ENCODE assay signal across 8 mouse cellular contexts in genomic region chr3:14887686-14888295, GRCm38 (mm10). TPM values are rescaled to one million over a fixed set of nuclear protein-coding genes. Genes with fewer than 3 reads are reported as not detected.
DNase-seq lines count a peak whose midpoint lies in the region; ATAC-seq and TF ChIP-seq lines count a peak whose summit lies in the region.

No protein-coding gene starts in this region.

- 83% methylated on average over 10 of the region's 10 CpGs for WGBS in kidney, embryonic 15.5 days
- 72% methylated on average over 10 of the region's 10 CpGs for WGBS in embryonic facial prominence, embryonic 13.5 days
- 18% methylated on average over 10 of the region's 10 CpGs for WGBS in liver, embryonic 14.5 days (ENCODE audit: insufficient replicate concordance)
- WGBS in neural tube, embryonic 14.5 days = 67% methylated on average over 10 of the region's 10 CpGs

- peak overlapping the region; percentile 83; the same call in 1 of the 2 replicates for H3K4me3 ChIP-seq in kidney, embryonic 15.5 days (replicated peaks)
- H3K4me3 ChIP-seq in embryonic facial prominence, embryonic 13.5 days = 0 out of 2 replicates have a peak overlapping the region, but pooled peaks have one; percentile 64
- peak overlapping the region; percentile 85 to 98 for H3K4me3 ChIP-seq in liver, embryonic 14.5 days (ENCODE audit: insufficient read depth in 1 of 2, low read depth in 2 of 2, low read length in 2 of 2)
- H3K4me3 ChIP-seq in neural tube, embryonic 14.5 days (ENCODE audit: low read depth, low read length) = no peak overlapping the region

- no peak overlapping the region for H3K9ac ChIP-seq in kidney, embryonic 15.5 days
- no peak overlapping the region for H3K9ac ChIP-seq in embryonic facial prominence, embryonic 13.5 days
- H3K9ac ChIP-seq in liver, embryonic 14.5 days (replicated peaks) = peak overlapping the region; percentile 99
- H3K9ac ChIP-seq in neural tube, embryonic 14.5 days (replicated peaks; ENCODE audit: low read depth, low read length) = no peak overlapping the region

- no peak for ATAC-seq in kidney, embryonic 15.5 days (replicated peaks; ENCODE audit: low FRiP score)
- no peak for ATAC-seq in embryonic facial prominence, embryonic 13.5 days (ENCODE audit: insufficient number of reproducible peaks, insufficient read depth, low FRiP score, low TSS enrichment, low read depth)
- ATAC-seq in liver, embryonic 14.5 days (ENCODE audit: insufficient read depth) = no peak
- ATAC-seq in neural tube, embryonic 14.5 days (ENCODE audit: low read depth) = no peak

- no peak; the same call in 1 of the 2 replicates for TF ChIP-seq EP300 in liver, embryonic 14.5 days (IDR thresholded peaks at IDR 0.05; ENCODE audit: low read depth)

- H3K27me3 ChIP-seq in kidney, embryonic 15.5 days = peaks cover 20% of the 10 kb centered on the region
- H3K27me3 ChIP-seq in embryonic facial prominence, embryonic 13.5 days = peaks cover 26% of the 10 kb centered on the region
- no peaks in the 10 kb centered on the region for H3K27me3 ChIP-seq in liver, embryonic 14.5 days (ENCODE audit: control insufficient read depth, insufficient read depth, low read length)
- no peaks in the 10 kb centered on the region for H3K27me3 ChIP-seq in neural tube, embryonic 14.5 days (ENCODE audit: control insufficient read depth, insufficient read depth, low read length)

- H3K4me2 ChIP-seq in kidney, embryonic 15.5 days = peak overlapping the region; percentile 84
- 0 out of 2 replicates have a peak overlapping the region, but pooled peaks have one; percentile 5 for H3K4me2 ChIP-seq in embryonic facial prominence, embryonic 13.5 days
- peak overlapping the region; percentile 85 for H3K4me2 ChIP-seq in liver, embryonic 14.5 days (ENCODE audit: low read depth)
- H3K4me2 ChIP-seq in neural tube, embryonic 14.5 days (ENCODE audit: low read depth, low read length) = peak overlapping the region; percentile 4; the same call in 1 of the 2 replicates

- no peak overlapping the region for H3K27ac ChIP-seq in kidney, embryonic 15.5 days
- H3K27ac ChIP-seq in embryonic facial prominence, embryonic 13.5 days = no peak overlapping the region
- H3K27ac ChIP-seq in liver, embryonic 14.5 days = peak overlapping the region; percentile 89
- no peak overlapping the region for H3K27ac ChIP-seq in neural tube, embryonic 14.5 days (ENCODE audit: low read depth, low read length)

- H3K4me1 ChIP-seq in kidney, embryonic 15.5 days = peaks cover 13% of the 10 kb centered on the region
- 0 out of 2 replicates have a peak, but pooled peaks cover 4% of the 10 kb centered on the region for H3K4me1 ChIP-seq in embryonic facial prominence, embryonic 13.5 days
- H3K4me1 ChIP-seq in liver, embryonic 14.5 days (replicated peaks; ENCODE audit: control insufficient read depth in 2 of 2, insufficient read depth in 2 of 2, low read length in 1 of 2) = peaks cover 19 to 24% of the 10 kb centered on the region in 2 experiments
- H3K4me1 ChIP-seq in neural tube, embryonic 14.5 days (ENCODE audit: control insufficient read depth, insufficient read depth, low read length) = no peaks in the 10 kb centered on the region

- no peak for DNase-seq in kidney, postnatal 25 days
- DNase-seq in liver, embryonic 14.5 days (ENCODE audit: low read depth in 3 of 3, low spot score in 3 of 3) = no peak
- no peak for DNase-seq in thymus, postnatal 14 days
- DNase-seq in right cerebral cortex, postnatal 4 days = no peak
- DNase-seq in gastrocnemius, adult 8-10 months (ENCODE audit: low spot score in 2 of 2) = no peak

- no peaks in the 10 kb centered on the region for H3K9me3 ChIP-seq in kidney, embryonic 15.5 days (replicated peaks)
- no peaks in the 10 kb centered on the region for H3K9me3 ChIP-seq in embryonic facial prominence, embryonic 13.5 days
- no peaks in the 10 kb centered on the region for H3K9me3 ChIP-seq in liver, embryonic 14.5 days (ENCODE audit: control insufficient read depth, low read length)
- no peaks in the 10 kb centered on the region for H3K9me3 ChIP-seq in neural tube, embryonic 14.5 days (ENCODE audit: control insufficient read depth, low read length)

- no peak for TF ChIP-seq CTCF in liver, embryonic 14.5 days (IDR thresholded peaks at IDR 0.05; ENCODE audit: low read depth)

- H3K36me3 ChIP-seq in kidney, embryonic 15.5 days = no peaks in the 10 kb centered on the region
- no peaks in the 10 kb centered on the region for H3K36me3 ChIP-seq in embryonic facial prominence, embryonic 13.5 days
- H3K36me3 ChIP-seq in liver, embryonic 14.5 days (replicated peaks; ENCODE audit: control insufficient read depth, insufficient read depth, low read depth) = peaks cover 52% of the 10 kb centered on the region
- H3K36me3 ChIP-seq in neural tube, embryonic 14.5 days (ENCODE audit: control insufficient read depth, insufficient read depth, low read length) = no peaks in the 10 kb centered on the region

RNA-seq across cellular contexts. Expression of gene Car2, which starts 1.7 kb away (rescaled TPM):
- 82.4 and 87.0 TPM in 2 replicates for polyA plus RNA-seq in kidney, embryonic 15.5 days (2015; fragmentation: Nextera tagmentation; extraction: Ambion mirVana)
- 22.0 and 36.8 TPM in 2 replicates for polyA plus RNA-seq in embryonic facial prominence, embryonic 13.5 days (2015; fragmentation: Nextera tagmentation; extraction: Ambion mirVana)
- 960 and 1,504 TPM in 2 replicates for polyA plus RNA-seq in liver, embryonic 14.5 days (2012; rRNA removed)
- polyA plus RNA-seq in liver, embryonic 14.5 days (2014; fragmentation: Nextera tagmentation; extraction: Ambion mirVana) = 2,373 and 2,511 TPM in 2 replicates
- 19.1 and 24.7 TPM in 2 replicates for polyA plus RNA-seq in neural tube, embryonic 14.5 days (2014; fragmentation: Nextera tagmentation; extraction: Ambion mirVana)
- total RNA-seq in gastrocnemius, adult 8-10 months (2022) = 10 to 100 TPM; 14.3 to 25.3 (median 18.2) TPM

RNA-seq across cellular contexts. Expression of gene Car3, which starts 24.5 kb away (rescaled TPM):
- 18.8 and 39.6 TPM in 2 replicates for polyA plus RNA-seq in kidney, embryonic 15.5 days (2015; fragmentation: Nextera tagmentation; extraction: Ambion mirVana)
- polyA plus RNA-seq in embryonic facial prominence, embryonic 13.5 days (2015; fragmentation: Nextera tagmentation; extraction: Ambion mirVana) = 14.4 and 20.9 TPM in 2 replicates
- polyA plus RNA-seq in liver, embryonic 14.5 days (2012; rRNA removed) = 30.6 and 33.2 TPM in 2 replicates
- polyA plus RNA-seq in liver, embryonic 14.5 days (2014; fragmentation: Nextera tagmentation; extraction: Ambion mirVana) = 80.3 and 134 TPM in 2 replicates
- polyA plus RNA-seq in neural tube, embryonic 14.5 days (2014; fragmentation: Nextera tagmentation; extraction: Ambion mirVana) = 1.7 and 8.9 TPM in 2 replicates
- 1,000 to 10,000 TPM in 3 of 4 experiments, 100 to 1,000 TPM in 1; 906 to 1,729 (median 1,130) TPM for total RNA-seq in gastrocnemius, adult 8-10 months (2022)

Comparison
In these comparisons a context has a peak if more than half of its experiments do, and no peak if none do; other contexts are left out.
1. H3K4me2 ChIP-seq: peak in every context shown above with its lines; median percentile 85 in liver, embryonic 14.5 days; 84 in kidney, embryonic 15.5 days; 5 in embryonic facial prominence, embryonic 13.5 days; 4 in neural tube, embryonic 14.5 days.
2. RNA of gene Car2, which starts 1.7 kb away (polyA plus RNA-seq): 960 to 2,511 TPM in liver, embryonic 14.5 days; 82.4 to 87.0 TPM in kidney, embryonic 15.5 days, 22.0 to 36.8 TPM in embryonic facial prominence, embryonic 13.5 days and 19.1 to 24.7 TPM in neural tube, embryonic 14.5 days; every median in the first group is over 10 times any median in the second.